Mouse (Mus musculus) intestine, embryonic 14.5 days (tissue): ENCODE data around the gene Prkab2. TPM values are rescaled to one million over a fixed set of nuclear protein-coding genes. Genes with fewer than 3 reads are reported as not detected.

Experiments
- ATAC-seq: fragments of 200-750 bp; cut with Nextera tagmentation; replicated peaks from 2 replicates; pipeline ENCODE4 v1.8.0; 2017; ENCODE audit warnings: low read depth, moderate number of reproducible peaks, moderate TSS enrichment, moderate library complexity; ENCODE audit not compliant: low FRiP score, low TSS enrichment
- DNase-seq: peaks from one replicate; pipeline ENCODE4 v3.0.0-alpha.2; 2018; ENCODE audit warnings: low spot score
- H3K27ac ChIP-seq: fragments of 300-500 bp; sonication (generic); 2 replicates; pipeline ENCODE4 v1.5.1; 2014; ENCODE audit warnings: low read depth, mild to moderate bottlenecking, control low read depth
- H3K27me3 ChIP-seq: fragments of 300-500 bp; sonication (generic); replicated peaks from 2 replicates; pipeline ENCODE4 v1.6.1; 2014; ENCODE audit warnings: low read length, control low read depth; ENCODE audit not compliant: control insufficient read depth, insufficient read depth
- H3K36me3 ChIP-seq: fragments of 300-500 bp; sonication (generic); 2 replicates; pipeline ENCODE4 v1.6.1; 2014; ENCODE audit warnings: low read length, control low read depth; ENCODE audit not compliant: control insufficient read depth, insufficient read depth
- H3K4me1 ChIP-seq: fragments of 300-500 bp; sonication (generic); replicated peaks from 2 replicates; pipeline ENCODE4 v1.6.1; 2014; ENCODE audit warnings: low read length, control low read depth, mixed read lengths; ENCODE audit not compliant: control insufficient read depth, insufficient read depth
- H3K4me2 ChIP-seq: fragments of 300-500 bp; sonication (generic); 2 replicates; pipeline ENCODE4 v1.6.1; 2014; ENCODE audit warnings: low read length
- H3K4me3 ChIP-seq: fragments of 300-500 bp; sonication (generic); 2 replicates; pipeline ENCODE4 v1.5.1; 2014; ENCODE audit warnings: low read depth, low read length, control low read depth, mixed read lengths
- H3K9ac ChIP-seq: fragments of 300-500 bp; sonication (generic); 2 replicates; pipeline ENCODE4 v1.6.1; 2014; ENCODE audit warnings: mild to moderate bottlenecking, low read length
- H3K9me3 ChIP-seq: fragments of 300-500 bp; sonication (generic); 2 replicates; pipeline ENCODE4 v1.6.1; 2016; ENCODE audit warnings: low read length, control low read depth; ENCODE audit not compliant: control insufficient read depth
- WGBS: fragments of 180-500 bp; shearing (Covaris S2); extraction: QIAGEN DNeasy Blood & Tissue Kit; methylation state at CpG from one replicate; pipeline ENCODE4 v1.1.7; 2014; 5-methylcytosine and 5-hydroxymethylcytosine counted together
- polyA plus RNA-seq: library from polyadenylated mRNA; unstranded; fragments of >200 nt; fragmentation: Nextera tagmentation; extraction: Ambion mirVana; gene quantifications from 2 replicates; pipeline ENCODE4 v1.2.1, GENCODE M21; 2014

Gene Prkab2
- polyA plus RNA-seq, 1 experiment from 2014 or later = 7.6 TPM

- no peak overlapping the region for H3K27ac ChIP-seq
- DNase-seq = no peak
- no peaks in the 10 kb centered on the region for H3K9me3 ChIP-seq
- 0 out of 2 replicates have a peak, but pooled peaks cover 4% of the 10 kb centered on the region for H3K4me1 ChIP-seq
- H3K27me3 ChIP-seq = no peaks in the 10 kb centered on the region
- H3K4me3 ChIP-seq = no peak overlapping the region
- H3K36me3 ChIP-seq = no peaks in the 10 kb centered on the region
- no peak overlapping the region for H3K9ac ChIP-seq
- WGBS = 59% methylated on average over 3 of the region's 3 CpGs
- no peak for ATAC-seq
- H3K4me2 ChIP-seq = no peak overlapping the region
Measured at GRCm38 (mm10) chr3:97634288-97634761, 23.7 kb upstream of the Prkab2 start.

- no peak overlapping the region for H3K4me2 ChIP-seq
- H3K4me1 ChIP-seq = no peaks in the 10 kb centered on the region
- no peak overlapping the region for H3K27ac ChIP-seq
- ATAC-seq (no peak), DNase-seq (no peak)
- 90% methylated on average over 4 of the region's 4 CpGs for WGBS
- H3K27me3 ChIP-seq = no peaks in the 10 kb centered on the region
- H3K9me3 ChIP-seq = no peaks in the 10 kb centered on the region
- no peak overlapping the region for H3K4me3 ChIP-seq
- H3K36me3 ChIP-seq = no peaks in the 10 kb centered on the region
- H3K9ac ChIP-seq = no peak overlapping the region
Measured at GRCm38 (mm10) chr3:97641396-97641795, 16.6 kb upstream of the Prkab2 start.

GRCm38 (mm10) chr3:97642001-97642400 lies 16.0 kb upstream of the Prkab2 start:
- Histone ChIP-seq H3K36me3 (no peaks in the 10 kb centered on the region), H3K27ac (no peak overlapping the region), H3K4me1 (no peaks in the 10 kb centered on the region), H3K9me3 (no peaks in the 10 kb centered on the region), H3K4me3 (no peak overlapping the region), H3K27me3 (no peaks in the 10 kb centered on the region), H3K9ac (no peak overlapping the region), H3K4me2 (no peak overlapping the region)
- ATAC-seq (no peak), DNase-seq (no peak)
- 87% methylated on average over 9 of the region's 9 CpGs for WGBS

GRCm38 (mm10) chr3:97648518-97648917 lies 9.5 kb upstream of the Prkab2 start:
- Histone ChIP-seq H3K9me3 (no peaks in the 10 kb centered on the region), H3K36me3 (no peaks in the 10 kb centered on the region), H3K4me1 (peaks cover 3% of the 10 kb centered on the region; the same call in 1 of the 2 replicates), H3K27me3 (no peaks in the 10 kb centered on the region), H3K27ac (no peak overlapping the region), H3K9ac (no peak overlapping the region), H3K4me3 (no peak overlapping the region), H3K4me2 (no peak overlapping the region)
- 39% methylated on average over 1 of the region's 1 CpGs for WGBS
- DNase-seq (no peak), ATAC-seq (no peak)

GRCm38 (mm10) chr3:97649022-97649421 lies 9.0 kb upstream of the Prkab2 start:
- Histone ChIP-seq H3K9ac (no peak overlapping the region), H3K9me3 (no peaks in the 10 kb centered on the region), H3K4me2 (no peak overlapping the region), H3K36me3 (no peaks in the 10 kb centered on the region), H3K27ac (no peak overlapping the region), H3K4me1 (peaks cover 3% of the 10 kb centered on the region; the same call in 1 of the 2 replicates), H3K4me3 (no peak overlapping the region), H3K27me3 (no peaks in the 10 kb centered on the region)
- ATAC-seq (no peak), DNase-seq (no peak)
- WGBS = 66% methylated on average over 3 of the region's 3 CpGs

- Histone ChIP-seq H3K4me2 (no peak overlapping the region), H3K36me3 (no peaks in the 10 kb centered on the region), H3K4me3 (no peak overlapping the region), H3K4me1 (peaks cover 3% of the 10 kb centered on the region; the same call in 1 of the 2 replicates), H3K9me3 (no peaks in the 10 kb centered on the region), H3K9ac (no peak overlapping the region), H3K27ac (no peak overlapping the region), H3K27me3 (no peaks in the 10 kb centered on the region)
- WGBS = 81% methylated on average over 6 of the region's 6 CpGs
- ATAC-seq = no peak
- DNase-seq = no peak
Measured at GRCm38 (mm10) chr3:97649469-97649868, 8.5 kb upstream of the Prkab2 start.

- no peak overlapping the region for H3K9ac ChIP-seq
- ATAC-seq = no peak
- H3K27me3 ChIP-seq = no peaks in the 10 kb centered on the region
- no peak for DNase-seq
- no peak overlapping the region for H3K27ac ChIP-seq
- no peak overlapping the region for H3K4me2 ChIP-seq
- H3K36me3 ChIP-seq = no peaks in the 10 kb centered on the region
- H3K4me3 ChIP-seq = no peak overlapping the region
- WGBS = 81% methylated on average over 10 of the region's 10 CpGs
- peaks cover 3% of the 10 kb centered on the region; the same call in 1 of the 2 replicates for H3K4me1 ChIP-seq
- 0 out of 2 replicates have a peak, but pooled peaks cover 3% of the 10 kb centered on the region for H3K9me3 ChIP-seq
Measured at GRCm38 (mm10) chr3:97651604-97652003, 6.4 kb upstream of the Prkab2 start.

GRCm38 (mm10) chr3:97653781-97654180 lies 4.2 kb upstream of the Prkab2 start:
- ATAC-seq = no peak
- no peak for DNase-seq
- Histone ChIP-seq H3K9ac (no peak overlapping the region), H3K4me1 (peaks cover 3% of the 10 kb centered on the region; the same call in 1 of the 2 replicates), H3K4me3 (no peak overlapping the region), H3K27me3 (no peaks in the 10 kb centered on the region), H3K4me2 (no peak overlapping the region), H3K36me3 (no peaks in the 10 kb centered on the region), H3K27ac (no peak overlapping the region), H3K9me3 (0 out of 2 replicates have a peak, but pooled peaks cover 3% of the 10 kb centered on the region)
- WGBS = 89% methylated on average over 5 of the region's 5 CpGs

- no peak overlapping the region for H3K27ac ChIP-seq
- no peak overlapping the region for H3K9ac ChIP-seq
- H3K4me3 ChIP-seq = no peak overlapping the region
- DNase-seq = no peak
- H3K4me2 ChIP-seq = no peak overlapping the region
- peaks cover 11% of the 10 kb centered on the region; the same call in 1 of the 2 replicates for H3K4me1 ChIP-seq
- no peaks in the 10 kb centered on the region for H3K27me3 ChIP-seq
- no peak for ATAC-seq
- no peaks in the 10 kb centered on the region for H3K36me3 ChIP-seq
- 84% methylated on average over 8 of the region's 8 CpGs for WGBS
- 0 out of 2 replicates have a peak, but pooled peaks cover 3% of the 10 kb centered on the region for H3K9me3 ChIP-seq
Measured at GRCm38 (mm10) chr3:97654901-97655300, 3.1 kb upstream of the Prkab2 start.
